Mouse (Mus musculus): ENCODE results near the gene Entpd7.

DNA sequence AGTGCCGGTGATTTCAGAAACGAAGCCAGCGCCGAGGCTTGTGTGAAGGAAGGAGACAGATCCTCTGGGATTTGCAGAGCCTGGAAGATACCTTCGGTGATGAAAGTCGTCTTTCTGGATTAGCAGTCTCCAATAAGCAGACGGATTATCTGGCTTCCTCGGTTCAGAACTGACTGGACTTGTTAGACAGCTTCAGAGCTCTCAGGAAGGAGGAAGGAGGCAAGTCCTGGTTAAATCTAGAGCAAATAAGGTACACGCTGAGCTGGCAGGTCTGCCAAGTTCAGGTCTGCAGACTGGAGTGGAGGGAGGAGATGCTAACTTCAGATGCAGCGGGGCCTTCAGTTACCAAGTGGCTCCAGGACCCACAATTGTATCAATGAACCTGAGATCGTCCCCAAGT, 47.6 kb upstream of the Entpd7 start:
- TF ChIP-seq EP300 (IDR thresholded peaks at IDR 0.05; ENCODE audit: low read depth) (no peak), CTCF (IDR thresholded peaks at IDR 0.05; ENCODE audit: low read depth) (no peak)

Data from heart, postnatal 0 days (tissue).